Mouse (Mus musculus): ENCODE measurements around the gene Syngap1. TPM values are rescaled to one million over a fixed set of nuclear protein-coding genes. Genes with fewer than 3 reads are reported as not detected.

Gene Syngap1
- total and polyA plus RNA-seq, 3 experiments = 2.7 to 24.6 TPM; not detected in 1

- Histone ChIP-seq H3K4me3 (ENCODE audit: control insufficient read depth in 1 of 2, insufficient read depth in 1 of 2, low read depth in 2 of 2, low read length in 2 of 2) (peak overlapping the region; percentile 51 to 77), H3K79me2 (ENCODE audit: control insufficient read depth, insufficient read depth, low read length, poor library complexity) (peaks cover 22% of the 10 kb centered on the region), H3K4me1 (ENCODE audit: control insufficient read depth in 1 of 2, insufficient read depth in 2 of 2, low read length in 2 of 2) (peaks cover 2 to 14% of the 10 kb centered on the region in 2 experiments; a peak in 3 of 4 replicates), H3K27me3 (ENCODE audit: control insufficient read depth in 1 of 2, insufficient read depth in 2 of 2, low read length in 2 of 2) (no peaks in the 10 kb centered on the region), H3K9ac (ENCODE audit: control insufficient read depth, low read depth, low read length, poor library complexity, severe bottlenecking) (peak overlapping the region; percentile 58), H3K36me3 (ENCODE audit: control insufficient read depth in 1 of 2, insufficient read depth in 2 of 2, low read length in 2 of 2) (peaks cover 0 to 9% of the 10 kb centered on the region in 2 experiments; a peak in 2 of 4 replicates), H3K27ac (ENCODE audit: control insufficient read depth, low read depth, low read length) (peak overlapping the region; percentile 36), H3K9me3 (replicated peaks; ENCODE audit: insufficient read depth, low read length) (no peaks in the 10 kb centered on the region)
- DNase-seq (ENCODE audit: low read depth, low spot score) = peak; percentile 79
- TF ChIP-seq MAZ (IDR thresholded peaks at IDR 0.05; ENCODE audit: low read depth, low read length) (peak; percentile 92), POLR2AphosphoS5 (IDR thresholded peaks at IDR 0.05; ENCODE audit: borderline replicate concordance, low read depth, low read length) (no peak), SIN3A (IDR thresholded peaks at IDR 0.05; ENCODE audit: low read length) (peak; percentile 64), CTCF (IDR thresholded peaks at IDR 0.05 in 2 of 3, conservative IDR thresholded peaks at IDR 0.05 in 1 of 3; ENCODE audit: control insufficient read depth in 1 of 3, insufficient read depth in 1 of 3, low read depth in 2 of 3, low read length in 3 of 3, poor library complexity in 1 of 3, severe bottlenecking in 1 of 3) (no peak), ZNF384 (IDR thresholded peaks at IDR 0.05; ENCODE audit: low read depth, low read length) (peak; percentile 48; the same call in 1 of the 2 replicates), USF1 (IDR thresholded peaks at IDR 0.05; ENCODE audit: low read depth, low read length) (no peak), NELFE (IDR thresholded peaks at IDR 0.05; ENCODE audit: low read depth, low read length) (peak; percentile 16; the same call in 1 of the 2 replicates), TCF12 (IDR thresholded peaks at IDR 0.05; ENCODE audit: low read depth, low read length) (0 out of 2 replicates have a peak, but pooled peaks have one; percentile 24), HCFC1 (IDR thresholded peaks at IDR 0.05; ENCODE audit: low read depth, low read length) (peak; percentile 78), ETS1 (IDR thresholded peaks at IDR 0.05; ENCODE audit: low read depth, low read length) (0 out of 2 replicates have a peak, but pooled peaks have one; percentile 17), TAL1 (IDR thresholded peaks at IDR 0.05; ENCODE audit: low read length) (peak; percentile 53), E2F4 (IDR thresholded peaks at IDR 0.05; ENCODE audit: borderline replicate concordance, low read depth, low read length) (no peak), MYC (IDR thresholded peaks at IDR 0.05; ENCODE audit: low read depth, low read length) (0 out of 2 replicates have a peak, but pooled peaks have one; percentile 32), BHLHE40 (IDR thresholded peaks at IDR 0.05; ENCODE audit: borderline replicate concordance, low read depth, low read length) (no peak)
Observed at GRCm38 (mm10) chr17:26941841-26942570, 953 bp downstream of the Syngap1 start.

- no peak overlapping the region for H3K9ac ChIP-seq (ENCODE audit: control insufficient read depth, low read depth, low read length, poor library complexity, severe bottlenecking)
- peaks cover 0 to 22% of the 10 kb centered on the region in 2 experiments; a peak in 2 of 4 replicates for H3K4me1 ChIP-seq (ENCODE audit: control insufficient read depth in 1 of 2, insufficient read depth in 2 of 2, low read length in 2 of 2)
- peaks cover 0 to 3% of the 10 kb centered on the region in 2 experiments; a peak in 1 of 4 replicates for H3K36me3 ChIP-seq (ENCODE audit: control insufficient read depth in 1 of 2, insufficient read depth in 2 of 2, low read length in 2 of 2)
- H3K4me3 ChIP-seq (ENCODE audit: control insufficient read depth in 1 of 2, insufficient read depth in 1 of 2, low read depth in 2 of 2, low read length in 2 of 2) = no peak overlapping the region
- DNase-seq (ENCODE audit: low read depth, low spot score) = no peak
- TF ChIP-seq USF2 (IDR thresholded peaks at IDR 0.05; ENCODE audit: borderline replicate concordance in 1 of 2, insufficient read depth in 1 of 2, low read depth in 1 of 2, low read length in 2 of 2) = no peak
- no peak for TF ChIP-seq TBP (IDR thresholded peaks at IDR 0.05; ENCODE audit: low read depth, low read length)
- no peak for TF ChIP-seq ELF1 (IDR thresholded peaks at IDR 0.05; ENCODE audit: low read depth, low read length)
- TF ChIP-seq SMC3 (IDR thresholded peaks at IDR 0.05; ENCODE audit: low read depth, low read length) = no peak
- no peak for TF ChIP-seq CHD2 (IDR thresholded peaks at IDR 0.05; ENCODE audit: low read length)
- no peak for TF ChIP-seq ZKSCAN1 (IDR thresholded peaks at IDR 0.05; ENCODE audit: low read depth, low read length)
- TF ChIP-seq BHLHE40 (IDR thresholded peaks at IDR 0.05; ENCODE audit: borderline replicate concordance, low read depth, low read length) = no peak
- TF ChIP-seq ZMIZ1 (IDR thresholded peaks at IDR 0.05; ENCODE audit: low read depth, low read length) = no peak
- TF ChIP-seq EP300 (IDR thresholded peaks at IDR 0.05; ENCODE audit: low read depth in 1 of 2, low read length in 2 of 2) = no peak
- TF ChIP-seq MEF2A (IDR thresholded peaks at IDR 0.05; ENCODE audit: extremely low read depth, insufficient replicate concordance, low read depth, low read length, poor library complexity, severe bottlenecking) = no peak
- TF ChIP-seq UBTF (IDR thresholded peaks at IDR 0.05; ENCODE audit: borderline replicate concordance, insufficient read depth, low read depth, low read length) = no peak
- H3K27me3 ChIP-seq (ENCODE audit: control insufficient read depth in 1 of 2, insufficient read depth in 2 of 2, low read length in 2 of 2) = no peaks in the 10 kb centered on the region
- no peaks in the 10 kb centered on the region for H3K9me3 ChIP-seq (replicated peaks; ENCODE audit: insufficient read depth, low read length)
- peaks cover 2% of the 10 kb centered on the region; the same call in 1 of the 2 replicates for H3K79me2 ChIP-seq (ENCODE audit: control insufficient read depth, insufficient read depth, low read length, poor library complexity)
- no peak overlapping the region for H3K27ac ChIP-seq (ENCODE audit: control insufficient read depth, low read depth, low read length)
Observed at GRCm38 (mm10) chr17:26945824-26946495, 4.9 kb downstream of the Syngap1 start.

All from MEL (cell line).